Mouse (Mus musculus) 3T3-L1 (cell line): ENCODE data around the gene Lurap1.

Source experiments
- DNase-seq: peaks from one replicate; pipeline ENCODE4 v3.0.0-alpha.2; 2015; ENCODE audit warnings: low read depth, low spot score

Lurap1 gene

DNA sequence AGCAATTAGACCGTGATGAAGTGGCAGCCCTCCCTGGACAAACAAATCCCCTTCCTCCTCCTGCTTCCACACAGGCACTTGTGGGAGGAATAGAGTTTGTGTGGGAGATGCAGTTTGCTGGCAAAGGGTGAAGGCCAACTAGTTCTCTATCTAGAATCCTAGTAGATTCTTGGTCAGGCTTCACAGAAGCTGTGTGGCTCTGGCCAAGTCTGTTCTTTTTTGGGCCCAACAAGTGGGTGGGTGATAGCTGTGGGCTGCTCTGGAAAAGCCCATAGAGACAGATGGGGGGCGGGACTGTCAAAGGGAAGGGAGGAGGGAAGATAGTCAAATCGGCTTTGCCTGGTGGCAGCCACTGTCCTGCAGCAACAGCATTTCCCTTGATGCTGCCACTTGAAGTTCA, 9.6 kb upstream of the Lurap1 start:
- DNase-seq, result no peak

- peak; percentile 66 for DNase-seq
Observed at GRCm38 (mm10) chr4:116159912-116160311, 8.8 kb upstream of the Lurap1 start.

- DNase-seq, result no peak
Observed at GRCm38 (mm10) chr4:116157882-116158281, 6.7 kb upstream of the Lurap1 start.

DNA sequence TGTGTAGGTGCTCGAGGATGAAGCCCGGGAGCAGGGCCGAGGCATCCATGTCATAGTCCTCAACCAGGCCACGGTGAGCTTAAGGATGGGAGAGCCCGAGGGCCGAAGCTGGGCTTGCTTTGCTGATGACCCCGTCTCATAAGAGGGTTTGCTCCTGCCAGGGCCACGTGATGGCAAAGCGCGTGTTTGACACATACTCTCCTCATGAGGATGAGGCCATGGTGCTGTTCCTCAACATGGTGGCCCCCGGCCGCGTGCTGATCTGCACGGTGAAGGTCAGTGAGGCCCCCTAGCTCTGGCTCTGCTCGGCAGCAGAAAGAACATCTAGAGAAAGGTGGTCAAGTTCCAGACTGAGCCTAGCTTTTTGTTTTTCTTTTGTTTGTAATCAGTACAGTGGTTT, 1.6 kb upstream of the Lurap1 start:
- no peak for DNase-seq

GRCm38 (mm10) chr4:116150862-116151221, 296 bp downstream of the Lurap1 start:
- DNase-seq, result peak; percentile 36

- DNase-seq, result peak; percentile 46
Observed at GRCm38 (mm10) chr4:116150156-116150861, 829 bp downstream of the Lurap1 start.

DNA sequence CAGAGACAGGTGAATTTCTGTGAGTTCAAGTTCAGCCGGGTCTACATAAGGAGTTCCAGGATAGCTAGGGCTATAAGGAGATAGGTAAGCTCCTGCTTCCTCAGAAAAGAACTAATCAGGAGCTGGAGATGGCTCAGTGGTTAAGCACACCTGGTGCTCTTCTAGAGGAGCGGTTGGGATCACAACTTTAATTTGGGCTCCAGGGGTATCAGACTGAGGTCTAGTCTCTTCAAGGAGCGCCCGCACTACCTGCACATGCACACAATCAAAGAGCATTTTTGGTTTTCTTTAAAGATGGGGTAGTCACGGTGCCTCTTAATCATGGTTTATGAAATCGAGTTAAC, 1.4 kb downstream of the Lurap1 start:
- DNase-seq, result peak; percentile 45

DNA sequence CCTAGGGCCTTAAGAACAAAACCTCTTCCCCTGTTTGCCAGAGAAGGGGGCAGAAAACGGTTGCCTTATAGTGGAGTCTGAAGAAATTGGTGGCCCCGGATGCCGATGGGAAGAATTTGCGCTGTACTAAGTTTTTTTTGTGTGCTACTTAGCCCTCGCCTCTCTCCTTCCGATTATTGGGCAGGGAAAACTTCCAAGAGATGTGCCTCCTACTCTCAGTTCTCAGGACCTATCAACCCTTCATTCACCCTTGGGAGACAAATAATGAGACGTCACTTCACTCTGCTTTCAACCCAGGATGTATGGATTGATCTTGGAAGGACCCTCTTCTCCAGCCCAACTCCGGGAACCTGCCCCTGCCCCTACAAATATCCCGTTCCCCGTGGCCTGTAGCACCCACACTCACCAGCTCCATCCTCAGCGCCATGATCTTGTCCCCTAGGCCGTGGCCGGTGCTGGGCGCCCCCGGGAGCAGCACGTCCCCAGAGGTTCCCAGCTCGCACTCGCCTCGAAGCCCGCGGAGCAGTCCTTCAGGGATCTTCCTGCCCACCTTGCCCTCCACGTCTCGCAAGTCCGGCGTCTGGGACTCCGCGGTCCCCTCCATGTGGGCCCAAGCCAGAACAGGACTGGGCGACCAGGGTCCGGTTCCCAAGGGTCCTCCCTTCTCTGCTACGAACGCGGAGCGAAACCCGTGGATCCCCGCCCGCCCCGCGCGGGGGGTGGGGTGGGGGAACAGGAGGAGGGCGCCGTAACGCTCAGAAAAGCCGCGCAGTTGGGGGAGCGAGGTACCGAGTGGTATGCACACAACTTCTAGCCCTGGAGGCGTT, 7.0 kb downstream of the Lurap1 start:
- DNase-seq, result no peak

DNA sequence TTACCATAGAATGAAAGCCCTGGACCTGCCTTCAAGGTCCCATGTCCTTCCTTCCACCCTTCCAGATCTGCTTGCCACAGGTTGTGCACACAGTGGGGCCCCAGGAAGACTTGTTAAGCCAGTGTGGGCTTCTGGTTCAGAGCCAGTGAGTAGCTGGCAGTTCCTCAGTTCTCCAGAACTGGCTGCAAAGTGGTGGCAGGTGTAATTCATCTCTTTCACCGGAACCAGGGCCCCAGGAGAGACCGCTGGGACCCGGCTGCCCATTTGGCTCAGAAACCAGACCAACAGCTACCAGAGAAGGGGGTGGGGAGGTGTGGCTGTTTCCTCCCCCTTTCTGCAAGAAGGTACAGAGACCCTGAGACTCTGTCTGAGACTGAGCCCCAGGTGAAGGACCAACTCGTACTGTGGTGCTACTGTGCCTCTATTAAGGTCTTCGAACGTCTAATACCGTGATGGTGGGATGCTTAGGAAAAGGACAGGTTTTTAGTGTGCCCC, 7.8 kb downstream of the Lurap1 start:
- DNase-seq, result no peak

DNA sequence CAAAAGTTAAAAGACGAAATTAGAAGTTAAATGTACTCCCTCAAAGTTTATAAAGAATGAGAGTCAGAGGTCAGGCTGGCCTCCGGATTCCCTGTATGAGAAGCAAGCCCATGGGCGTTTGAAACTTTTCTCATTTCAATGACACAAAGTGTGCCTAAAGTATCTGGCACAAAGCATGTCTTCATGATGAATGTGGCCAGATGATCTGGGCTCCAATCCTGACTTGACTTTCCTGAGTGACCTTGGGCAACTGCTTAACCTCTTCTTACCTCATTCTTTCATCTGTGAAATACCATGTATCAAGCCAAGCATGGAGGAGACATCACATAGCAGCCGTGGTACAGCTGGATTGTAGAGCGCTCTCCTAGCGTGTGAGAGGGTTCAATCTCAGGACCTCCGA, 8.9 kb downstream of the Lurap1 start:
- DNase-seq, result no peak

GRCm38 (mm10) chr4:116141736-116142135, 9.4 kb downstream of the Lurap1 start:
- no peak for DNase-seq

- DNase-seq, result no peak
Observed at GRCm38 (mm10) chr4:116140801-116141574, 10.2 kb downstream of the Lurap1 start.

DNA sequence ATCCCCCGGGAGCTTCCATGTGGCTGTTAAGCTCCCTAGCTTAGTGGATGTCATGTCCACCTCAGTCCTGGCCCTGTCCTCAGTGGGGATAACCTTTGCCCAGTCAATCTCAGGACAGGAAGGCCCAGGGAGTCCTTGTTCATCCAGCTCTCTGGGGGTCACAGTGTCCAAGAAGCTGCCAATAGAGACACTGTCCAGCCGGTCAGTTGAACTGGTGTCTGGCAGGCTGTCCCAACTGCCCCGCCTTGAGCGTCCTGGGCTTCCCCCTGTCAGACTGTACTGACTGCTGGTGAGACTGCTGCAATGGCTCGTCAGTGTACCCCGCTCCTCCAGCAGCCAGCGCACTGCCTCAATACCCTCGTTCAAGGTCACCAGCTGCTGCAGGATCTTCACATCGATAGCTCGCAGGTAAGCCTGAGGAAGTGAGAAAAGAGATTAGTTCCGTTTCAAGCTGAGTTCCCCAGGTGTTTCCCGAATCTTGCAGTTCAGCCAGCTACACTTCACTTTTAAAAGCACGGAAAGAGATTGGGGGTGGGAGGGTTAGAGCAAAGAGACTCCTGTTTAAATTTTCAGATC, 13.6 kb downstream of the Lurap1 start:
- DNase-seq, result no peak

- DNase-seq, result peak; percentile 69
Observed at GRCm38 (mm10) chr4:116134990-116135389, 16.1 kb downstream of the Lurap1 start.

DNA sequence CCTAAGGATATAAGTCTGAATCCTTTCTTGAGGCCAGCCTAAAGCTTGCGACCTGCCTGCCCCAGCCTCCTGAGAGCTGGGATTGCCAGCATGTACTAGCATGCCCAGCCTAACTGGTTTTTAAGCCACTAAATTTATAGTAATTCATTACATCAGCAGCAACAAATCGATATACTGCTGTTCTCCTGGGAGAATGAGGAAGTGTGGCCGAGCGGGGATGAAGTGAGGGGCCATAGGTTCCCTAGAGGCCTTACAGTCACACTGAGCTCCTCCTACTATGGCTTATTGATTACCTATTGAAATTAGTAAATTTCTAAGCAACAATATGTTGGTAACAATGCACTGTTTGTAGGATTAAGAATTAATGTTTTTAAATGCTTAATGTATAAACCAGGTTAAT, 18.0 kb downstream of the Lurap1 start:
- no peak for DNase-seq

DNA sequence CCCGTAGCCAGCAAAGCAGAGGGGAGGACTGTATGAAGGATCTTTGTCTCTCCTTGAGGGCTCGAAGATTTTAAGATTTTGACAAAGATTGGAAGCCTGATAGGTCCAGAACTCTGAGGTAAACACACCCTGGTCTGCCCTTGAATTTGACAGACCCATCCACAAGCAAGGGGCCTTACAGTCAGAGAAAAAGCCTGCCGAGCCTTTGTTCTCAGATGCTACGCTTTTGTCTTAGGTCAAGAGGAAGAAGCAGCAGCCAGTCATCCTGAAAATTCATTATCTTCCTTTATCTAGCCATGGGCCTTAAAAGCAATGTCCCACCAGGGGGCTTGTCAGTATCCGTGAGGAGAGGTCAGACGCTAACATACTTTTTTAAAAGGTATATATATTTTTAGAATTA, 23.2 kb downstream of the Lurap1 start:
- DNase-seq, result no peak

GRCm38 (mm10) chr4:116125803-116126386, 25.2 kb downstream of the Lurap1 start:
- DNase-seq, result no peak

GRCm38 (mm10) chr4:116123602-116124519, 27.3 kb downstream of the Lurap1 start, which contains the start of the genes Rad54l and Pomgnt1:
Gene Rad54l (minus strand): TSS chr4:116123690.
Gene Pomgnt1 (plus strand): TSS chr4:116123840.
- peak; percentile 97 for DNase-seq

- peak; percentile 61 for DNase-seq
Observed at GRCm38 (mm10) chr4:116122762-116123161, 28.4 kb downstream of the Lurap1 start.

DNA sequence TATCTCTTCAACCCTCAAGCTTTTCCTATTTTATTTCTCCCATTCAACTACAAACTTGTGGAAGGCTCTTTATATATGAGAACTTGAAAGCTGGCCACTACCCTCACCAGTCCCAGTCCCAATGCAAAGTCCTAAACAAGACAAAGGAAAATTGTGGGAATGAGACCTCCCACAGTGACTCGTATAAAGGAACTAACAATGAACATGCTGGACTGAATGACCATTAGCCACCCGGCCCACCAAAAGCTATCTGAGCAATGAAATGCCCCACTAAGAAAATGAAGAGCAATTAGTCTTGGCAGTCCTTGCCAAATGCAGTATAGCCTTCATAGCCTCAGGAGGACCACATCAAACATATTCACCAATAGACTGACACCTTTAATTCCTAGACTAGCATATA, 39.7 kb downstream of the Lurap1 start:
- DNase-seq, result no peak
